Mouse (Mus musculus) heart, embryonic 10.5 days (tissue): ENCODE data around the gene Wscd2. TPM values are rescaled to one million over a fixed set of nuclear protein-coding genes. Genes with fewer than 3 reads are reported as not detected.
A peak's percentile ranks its signal among the peaks of the same experiment; 100 is the strongest.

Experiments
- DNase-seq: peaks from one replicate; pipeline ENCODE4 v3.0.0-alpha.2; 2017; ENCODE audit warnings: low spot score
- H3K27ac ChIP-seq: fragments of 300-500 bp; sonication (generic); 2 replicates; pipeline ENCODE4 v1.5.1; 2016; ENCODE audit warnings: mild to moderate bottlenecking
- H3K27me3 ChIP-seq: fragments of 300-500 bp; sonication (generic); 2 replicates; pipeline ENCODE4 v1.6.1; 2016; ENCODE audit warnings: mild to moderate bottlenecking; ENCODE audit not compliant: poor library complexity, insufficient read depth, severe bottlenecking
- H3K36me3 ChIP-seq: fragments of 300-500 bp; sonication (generic); 2 replicates; pipeline ENCODE4 v1.6.1; 2016; ENCODE audit warnings: mild to moderate bottlenecking, moderate library complexity
- H3K4me1 ChIP-seq: fragments of 300-500 bp; sonication (generic); 2 replicates; pipeline ENCODE4 v1.6.1; 2016; ENCODE audit warnings: mild to moderate bottlenecking
- H3K4me3 ChIP-seq: fragments of 300-500 bp; sonication (generic); 2 replicates; pipeline ENCODE4 v1.5.1; 2016; ENCODE audit warnings: mild to moderate bottlenecking, moderate library complexity
- H3K9me3 ChIP-seq: fragments of 300-500 bp; sonication (generic); 2 replicates; pipeline ENCODE4 v1.6.1; 2016; ENCODE audit warnings: mild to moderate bottlenecking, moderate library complexity
- WGBS: fragments of 180-500 bp; shearing (Covaris S2); methylation state at CpG from one replicate; pipeline ENCODE4 v1.1.7; 2016; 5-methylcytosine and 5-hydroxymethylcytosine counted together
- polyA plus RNA-seq: library from polyadenylated mRNA; unstranded; fragments of >200 nt; fragmentation: Nextera tagmentation; extraction: Ambion mirVana; gene quantifications from 2 replicates; pipeline ENCODE4 v1.2.1, GENCODE M21; 2016

Gene Wscd2
- polyA plus RNA-seq, 1 experiment from 2014 or later = 2.5 TPM

DNA sequence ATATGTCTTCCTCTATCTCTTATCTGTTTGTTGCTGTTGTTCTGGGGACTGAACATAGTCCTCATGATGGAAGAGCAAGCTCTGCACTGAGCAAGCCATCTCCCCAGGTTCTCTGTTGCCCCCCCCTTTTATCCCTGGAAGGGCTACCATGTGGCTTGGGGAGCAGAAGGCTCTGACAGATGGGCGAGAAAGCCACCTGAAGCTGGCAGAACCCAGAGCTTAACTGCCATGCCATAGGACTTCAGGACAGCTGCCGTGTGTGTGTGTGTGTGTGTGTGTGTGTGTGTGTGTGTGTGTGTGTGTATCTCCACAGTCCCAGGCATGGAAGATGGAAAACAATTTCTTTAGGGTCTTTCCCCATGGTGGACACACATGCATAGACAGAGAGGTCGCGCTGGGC, 128.6 kb downstream of the Wscd2 start:
- H3K9me3 ChIP-seq = no peaks in the 10 kb centered on the region
- H3K4me3 ChIP-seq = no peak overlapping the region
- no peak overlapping the region for H3K27ac ChIP-seq
- no peak for DNase-seq
- H3K27me3 ChIP-seq = no peaks in the 10 kb centered on the region
- WGBS = 87% methylated on average over 4 of the region's 4 CpGs
- H3K36me3 ChIP-seq = peaks cover 5% of the 10 kb centered on the region
- peaks cover 22% of the 10 kb centered on the region for H3K4me1 ChIP-seq

DNA sequence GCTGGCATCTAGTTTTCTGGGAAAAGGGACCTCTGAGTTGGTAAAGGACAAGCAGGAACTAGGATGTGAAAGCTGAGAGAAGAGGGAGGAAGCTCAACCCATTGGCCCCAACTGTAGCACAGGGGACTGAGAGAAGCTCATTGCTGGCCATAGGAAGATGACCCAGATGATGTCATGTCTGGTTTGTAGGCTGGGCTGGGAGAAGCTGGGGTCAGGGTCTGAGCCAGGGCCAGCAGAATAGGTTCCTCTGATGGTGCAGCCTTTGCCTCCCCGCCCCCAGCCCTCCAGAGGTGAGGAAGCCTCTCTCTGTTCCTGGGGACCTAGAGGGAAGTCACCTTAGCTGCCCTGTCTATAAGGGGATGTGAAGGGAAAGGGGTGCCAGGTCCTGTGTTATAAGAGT, 129.0 kb downstream of the Wscd2 start:
- Histone ChIP-seq H3K4me3 (no peak overlapping the region), H3K27me3 (no peaks in the 10 kb centered on the region), H3K9me3 (no peaks in the 10 kb centered on the region), H3K4me1 (peaks cover 22% of the 10 kb centered on the region), H3K27ac (no peak overlapping the region), H3K36me3 (peaks cover 4% of the 10 kb centered on the region)
- 62% methylated on average over 1 of the region's 1 CpGs for WGBS
- no peak for DNase-seq

DNA sequence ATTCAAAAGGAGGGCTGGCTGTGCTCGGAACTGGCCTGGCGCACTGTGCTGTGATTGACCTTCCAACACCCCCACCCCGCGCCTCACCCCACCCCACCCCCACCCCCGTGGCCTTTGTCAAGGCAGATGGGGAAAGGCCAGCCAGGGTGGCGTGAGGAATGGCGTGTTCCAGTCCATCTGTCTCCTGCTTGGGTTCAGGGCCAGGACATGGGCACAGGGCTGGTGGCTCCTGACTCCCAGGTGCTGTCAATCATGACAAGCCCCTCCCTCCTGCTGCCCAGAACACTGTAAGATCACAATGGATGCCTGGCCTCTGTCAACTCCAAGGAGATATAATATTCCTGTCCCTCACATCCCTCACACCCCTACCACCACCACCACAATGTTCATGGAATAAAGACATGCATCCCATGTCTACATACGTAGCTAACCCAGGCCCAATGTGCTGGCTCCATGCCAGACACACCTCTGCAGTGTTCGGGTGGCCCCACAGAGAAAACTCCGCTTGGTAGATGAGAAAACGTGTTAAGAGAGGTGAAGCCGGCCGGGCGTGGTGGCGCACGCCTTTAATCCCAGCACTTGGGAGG, 130.1 kb downstream of the Wscd2 start:
- H3K36me3 ChIP-seq = no peaks in the 10 kb centered on the region
- no peaks in the 10 kb centered on the region for H3K27me3 ChIP-seq
- no peak overlapping the region for H3K4me3 ChIP-seq
- WGBS = 77% methylated on average over 16 of the region's 16 CpGs
- no peak overlapping the region for H3K27ac ChIP-seq
- no peaks in the 10 kb centered on the region for H3K9me3 ChIP-seq
- DNase-seq = no peak
- peaks cover 22% of the 10 kb centered on the region for H3K4me1 ChIP-seq

DNA sequence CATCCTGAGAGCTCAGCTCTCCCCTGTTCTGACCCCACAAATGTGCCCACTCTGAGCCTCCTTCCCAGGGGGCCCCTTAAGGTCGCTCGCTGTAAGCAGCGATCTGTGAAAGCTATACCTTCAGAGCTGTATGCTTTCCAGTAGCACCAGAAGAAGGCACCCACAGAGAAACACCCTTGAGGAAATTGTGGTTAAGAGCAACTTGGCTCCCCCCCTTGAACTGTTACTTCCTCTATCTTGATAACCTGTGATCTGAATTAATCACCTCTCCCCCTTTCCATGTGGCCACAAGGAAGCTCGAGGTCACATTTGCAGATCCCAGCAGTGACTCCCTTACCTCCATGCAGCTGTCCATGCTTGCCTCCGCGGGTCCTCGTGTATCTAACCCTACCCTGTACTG, 130.9 kb downstream of the Wscd2 start:
- Histone ChIP-seq H3K27me3 (0 out of 2 replicates have a peak, but pooled peaks cover 5% of the 10 kb centered on the region), H3K4me1 (peaks cover 22% of the 10 kb centered on the region), H3K27ac (no peak overlapping the region), H3K9me3 (no peaks in the 10 kb centered on the region), H3K36me3 (no peaks in the 10 kb centered on the region), H3K4me3 (no peak overlapping the region)
- no peak for DNase-seq
- 40% methylated on average over 7 of the region's 7 CpGs for WGBS

DNA sequence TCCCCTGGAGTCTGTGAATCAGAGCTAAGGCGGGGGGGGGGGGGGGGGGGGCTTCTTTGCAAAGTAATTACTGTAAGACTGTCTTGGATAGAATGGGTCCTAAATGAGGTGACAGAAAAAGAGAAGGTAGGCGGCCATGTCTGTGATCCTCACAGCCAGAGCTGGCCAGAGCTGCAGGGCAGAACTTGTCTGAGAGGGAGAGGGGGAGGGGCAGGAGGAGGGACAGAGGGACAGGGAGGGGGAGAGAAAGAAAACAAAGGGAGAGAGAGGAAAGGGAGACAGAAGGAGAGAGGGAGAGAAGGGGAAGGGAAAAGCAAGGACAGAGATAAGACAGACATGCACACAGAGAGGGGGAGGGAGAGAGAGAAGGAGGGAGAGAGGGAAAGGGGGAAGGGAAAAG, 132.9 kb downstream of the Wscd2 start:
- Histone ChIP-seq H3K27me3 (0 out of 2 replicates have a peak, but pooled peaks cover 5% of the 10 kb centered on the region), H3K9me3 (no peaks in the 10 kb centered on the region), H3K27ac (peak overlapping the region; percentile 38; the same call in 1 of the 2 replicates), H3K36me3 (no peaks in the 10 kb centered on the region), H3K4me1 (peaks cover 43% of the 10 kb centered on the region), H3K4me3 (no peak overlapping the region)
- WGBS = 25% methylated on average over 1 of the region's 2 CpGs
- no peak for DNase-seq

DNA sequence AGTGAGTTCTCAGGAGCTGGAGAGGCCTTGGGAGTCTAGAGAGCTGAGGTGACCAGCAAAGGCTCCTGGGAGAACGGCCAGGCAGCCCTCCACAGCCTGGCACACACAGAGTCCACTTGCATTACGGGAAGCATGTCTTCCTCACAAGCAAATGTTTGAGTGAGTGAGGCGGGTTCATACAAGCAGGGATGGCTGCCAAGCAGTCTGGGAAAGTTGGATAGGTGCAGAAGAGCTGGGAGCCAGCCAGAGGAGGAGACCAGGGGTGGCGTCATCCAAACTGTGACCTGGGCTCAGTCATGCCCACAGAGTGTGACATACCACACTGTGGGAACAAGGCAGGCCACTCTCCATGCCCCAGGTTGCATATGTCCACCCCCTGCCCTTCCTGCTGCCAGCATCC, 134.9 kb downstream of the Wscd2 start:
- no peaks in the 10 kb centered on the region for H3K36me3 ChIP-seq
- peaks cover 55% of the 10 kb centered on the region for H3K4me1 ChIP-seq
- 84% methylated on average over 4 of the region's 4 CpGs for WGBS
- H3K27ac ChIP-seq = no peak overlapping the region
- H3K27me3 ChIP-seq = peaks cover 15% of the 10 kb centered on the region; the same call in 1 of the 2 replicates
- H3K4me3 ChIP-seq = no peak overlapping the region
- DNase-seq = no peak
- H3K9me3 ChIP-seq = no peaks in the 10 kb centered on the region

DNA sequence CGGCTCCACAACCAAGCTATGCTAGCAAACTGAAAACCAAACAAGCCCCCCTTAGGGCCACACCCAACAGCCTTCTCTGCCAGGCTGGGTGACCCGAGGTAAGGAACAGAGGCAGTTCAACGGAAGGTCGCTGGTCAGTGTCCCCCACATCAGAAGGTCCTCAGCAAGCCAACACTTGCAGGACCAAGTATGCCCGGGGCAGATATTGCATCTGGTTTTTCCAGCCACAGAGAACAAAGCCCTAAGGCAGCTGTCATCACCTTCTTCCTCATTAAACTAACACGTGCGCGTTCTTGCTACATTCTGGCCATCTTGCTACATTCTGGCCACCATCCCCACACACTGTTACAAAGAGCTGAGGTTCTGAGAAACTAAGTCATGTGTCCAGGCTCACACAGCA, 136.2 kb downstream of the Wscd2 start:
- Histone ChIP-seq H3K36me3 (no peaks in the 10 kb centered on the region), H3K4me3 (no peak overlapping the region), H3K4me1 (peaks cover 59% of the 10 kb centered on the region), H3K27me3 (peaks cover 28% of the 10 kb centered on the region), H3K27ac (no peak overlapping the region), H3K9me3 (no peaks in the 10 kb centered on the region)
- DNase-seq = no peak
- 50% methylated on average over 8 of the region's 8 CpGs for WGBS

DNA sequence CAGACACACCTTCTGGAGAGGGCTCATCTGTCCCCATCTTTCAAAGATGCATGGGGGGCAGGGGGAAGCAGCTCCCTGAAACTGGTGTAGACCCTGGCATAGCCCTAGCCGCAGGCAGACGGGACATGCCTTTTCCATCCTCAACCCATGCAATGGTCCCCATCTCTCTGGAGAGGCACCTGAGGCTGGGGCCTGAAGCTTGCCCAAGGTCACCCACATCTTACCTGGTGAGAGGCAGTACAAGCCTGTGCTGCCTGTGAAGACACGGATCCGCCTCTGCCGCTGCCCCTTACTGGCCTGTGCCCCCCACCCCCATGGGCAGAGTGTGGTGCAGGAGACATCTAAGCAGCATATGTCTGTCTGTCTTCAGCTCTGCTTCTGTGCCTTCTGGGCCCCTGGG, 136.9 kb downstream of the Wscd2 start:
- DNase-seq = no peak
- Histone ChIP-seq H3K4me1 (peaks cover 66% of the 10 kb centered on the region), H3K36me3 (no peaks in the 10 kb centered on the region), H3K9me3 (no peaks in the 10 kb centered on the region), H3K27me3 (peaks cover 34% of the 10 kb centered on the region), H3K27ac (peak overlapping the region; percentile 43; the same call in 1 of the 2 replicates), H3K4me3 (no peak overlapping the region)
- WGBS = 60% methylated on average over 5 of the region's 5 CpGs

DNA sequence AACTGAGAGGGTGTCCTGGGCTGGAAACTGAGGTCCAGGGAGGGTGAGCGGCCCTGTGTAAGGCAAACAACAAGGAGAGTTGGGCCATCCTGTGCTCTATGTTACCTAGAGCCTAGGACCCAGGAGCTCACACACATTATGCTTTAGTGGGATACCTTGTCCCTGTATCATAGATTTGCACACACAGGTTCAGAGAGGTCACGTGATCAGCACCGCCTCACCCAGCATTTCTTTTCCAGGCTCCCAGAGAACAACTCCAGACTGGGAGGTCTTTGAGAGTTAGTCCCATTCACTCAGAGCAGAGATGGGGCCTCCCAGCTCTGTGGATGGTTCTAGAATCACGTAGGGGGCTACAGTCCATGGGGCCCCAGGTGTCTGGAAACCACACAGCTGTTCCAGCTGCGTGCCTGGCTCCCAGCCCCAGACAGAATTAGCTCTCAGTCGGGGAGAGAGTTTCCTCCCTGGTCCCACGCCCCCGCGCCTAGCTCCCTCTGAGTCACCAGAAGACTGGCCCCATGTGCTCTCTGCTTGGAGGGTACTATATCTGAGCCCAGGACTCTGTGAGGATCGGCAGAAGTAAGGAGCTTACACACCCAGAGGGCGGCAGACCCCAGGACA, 137.8 kb downstream of the Wscd2 start:
- peaks cover 44% of the 10 kb centered on the region for H3K27me3 ChIP-seq
- H3K36me3 ChIP-seq = no peaks in the 10 kb centered on the region
- no peaks in the 10 kb centered on the region for H3K9me3 ChIP-seq
- WGBS = 26% methylated on average over 11 of the region's 11 CpGs
- no peak for DNase-seq
- no peak overlapping the region for H3K4me3 ChIP-seq
- H3K4me1 ChIP-seq = peaks cover 68% of the 10 kb centered on the region
- H3K27ac ChIP-seq = peak overlapping the region; percentile 43; the same call in 1 of the 2 replicates

DNA sequence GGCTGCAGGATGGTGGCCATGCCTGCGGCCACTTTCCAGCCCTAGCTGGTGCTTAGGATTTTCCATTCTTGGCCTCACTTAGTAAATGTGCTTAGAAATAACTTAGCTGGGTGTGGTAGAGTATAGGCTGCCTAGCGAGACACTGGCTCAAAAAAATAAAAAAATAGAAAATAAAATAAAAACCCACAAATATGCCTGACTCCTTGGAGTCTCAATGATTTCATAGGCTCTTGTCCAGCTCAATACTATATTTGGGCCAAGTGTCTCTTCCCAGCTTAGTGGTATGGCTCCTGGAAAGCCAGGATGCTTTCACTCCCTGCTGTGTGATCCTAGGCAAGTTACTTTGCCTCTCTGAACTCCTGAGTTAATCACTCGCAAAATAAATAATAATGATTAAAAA, 139.1 kb downstream of the Wscd2 start:
- 82% methylated on average over 3 of the region's 3 CpGs for WGBS
- no peak overlapping the region for H3K4me3 ChIP-seq
- no peak for DNase-seq
- no peaks in the 10 kb centered on the region for H3K9me3 ChIP-seq
- H3K4me1 ChIP-seq = peaks cover 73% of the 10 kb centered on the region
- H3K36me3 ChIP-seq = no peaks in the 10 kb centered on the region
- H3K27ac ChIP-seq = no peak overlapping the region
- H3K27me3 ChIP-seq = peaks cover 49% of the 10 kb centered on the region

DNA sequence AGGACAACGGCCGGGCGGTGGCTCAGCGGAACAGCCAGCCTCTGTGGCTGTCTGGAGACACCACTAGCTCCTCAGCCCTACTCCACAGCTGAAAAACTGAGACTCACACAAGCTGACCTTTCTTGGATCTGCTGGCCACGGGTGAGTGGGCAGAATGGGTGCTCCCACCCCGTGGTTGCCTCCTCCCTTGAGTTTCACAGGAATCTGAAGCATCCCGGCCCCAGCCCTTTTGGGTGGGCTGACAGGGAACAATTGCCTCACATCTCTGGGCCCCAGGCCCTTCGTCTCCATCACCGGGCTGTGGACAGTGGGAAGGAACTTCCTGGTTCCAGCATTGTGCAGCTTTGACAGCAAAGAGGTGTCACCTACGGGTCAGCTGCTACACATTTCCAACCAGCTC, 140.0 kb downstream of the Wscd2 start:
- 62% methylated on average over 10 of the region's 10 CpGs for WGBS

DNA sequence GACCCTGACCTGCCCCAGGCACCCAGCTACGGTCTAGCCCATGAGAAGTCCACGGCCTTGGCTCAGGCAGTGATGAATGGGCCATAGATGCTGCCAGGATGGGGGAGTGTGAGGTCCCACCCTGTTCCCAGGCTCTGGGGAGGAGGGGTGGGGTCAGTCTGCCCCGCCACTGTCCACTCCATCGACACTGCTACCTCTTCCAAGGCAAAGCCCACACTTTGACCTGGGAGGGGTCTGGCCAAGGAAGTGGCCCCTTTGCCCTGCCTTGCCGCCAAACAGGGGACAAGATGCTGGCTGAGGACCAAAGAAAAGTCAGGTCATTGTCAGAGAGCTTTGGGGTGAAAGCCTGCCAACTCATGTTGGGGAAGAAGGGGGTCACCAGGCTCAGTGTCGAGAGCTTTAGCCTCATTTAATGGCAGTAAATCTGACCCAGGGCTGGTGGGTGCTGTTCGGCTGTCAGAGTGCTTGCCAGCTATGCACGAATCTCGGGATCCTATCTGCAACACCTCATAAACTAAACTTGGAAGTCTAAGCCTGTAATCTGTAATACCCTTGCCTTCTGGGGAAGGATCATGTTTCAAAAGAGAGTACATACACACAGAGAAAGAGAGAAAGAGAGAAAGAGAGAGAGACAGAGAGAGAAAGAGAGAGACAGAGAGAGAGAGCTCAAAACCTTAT, 143.0 kb downstream of the Wscd2 start:
- DNase-seq = no peak
- H3K9me3 ChIP-seq = no peaks in the 10 kb centered on the region
- peaks cover 54% of the 10 kb centered on the region for H3K27me3 ChIP-seq
- 44% methylated on average over 9 of the region's 9 CpGs for WGBS
- H3K4me3 ChIP-seq = no peak overlapping the region
- peaks cover 79% of the 10 kb centered on the region for H3K4me1 ChIP-seq
- H3K36me3 ChIP-seq = no peaks in the 10 kb centered on the region
- 0 out of 2 replicates have a peak overlapping the region, but pooled peaks have one; percentile 29 for H3K27ac ChIP-seq

More for the DNA sequence above, 140.0 kb downstream of the Wscd2 start:
- H3K36me3 ChIP-seq = no peaks in the 10 kb centered on the region
- no peak overlapping the region for H3K4me3 ChIP-seq
- peaks cover 49% of the 10 kb centered on the region for H3K27me3 ChIP-seq
- peaks cover 82% of the 10 kb centered on the region for H3K4me1 ChIP-seq
- peak overlapping the region; percentile 39; the same call in 1 of the 2 replicates for H3K27ac ChIP-seq
- no peaks in the 10 kb centered on the region for H3K9me3 ChIP-seq
- no peak for DNase-seq

DNA sequence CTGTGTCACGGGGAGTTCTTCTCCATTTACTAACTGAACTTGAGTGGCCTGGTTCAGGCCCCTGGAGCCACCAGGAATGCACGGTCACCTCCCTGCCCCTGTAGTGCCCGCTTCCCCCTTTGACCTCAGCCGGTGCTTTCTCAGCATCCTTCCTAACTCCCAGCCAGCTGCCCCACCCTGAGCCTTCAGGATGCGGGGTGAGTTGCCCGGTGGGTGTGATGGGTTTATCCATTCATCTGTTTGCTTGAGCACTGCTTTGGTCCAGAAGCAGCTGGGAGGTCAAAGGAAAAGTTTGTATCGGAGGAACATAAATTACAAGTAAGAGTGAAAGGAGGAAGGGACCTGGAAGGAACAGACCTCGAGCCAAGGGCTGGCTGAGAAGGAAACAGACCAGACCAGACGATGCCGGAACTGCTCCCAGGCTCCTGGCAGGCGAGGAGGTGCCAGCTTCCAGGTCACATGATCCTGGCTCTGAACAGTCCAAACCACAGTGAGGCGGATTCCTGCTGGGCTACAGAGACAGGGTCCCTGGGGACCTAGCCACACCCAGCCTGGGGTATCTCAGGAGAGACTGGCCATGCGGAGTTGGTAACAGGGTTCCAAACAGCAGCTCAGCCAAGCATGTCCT, 144.0 kb downstream of the Wscd2 start:
- Histone ChIP-seq H3K27me3 (peaks cover 53% of the 10 kb centered on the region), H3K36me3 (no peaks in the 10 kb centered on the region), H3K27ac (peak overlapping the region; percentile 69), H3K4me1 (peaks cover 70% of the 10 kb centered on the region), H3K9me3 (no peaks in the 10 kb centered on the region), H3K4me3 (no peak overlapping the region)
- 63% methylated on average over 13 of the region's 13 CpGs for WGBS
- no peak for DNase-seq
